Mouse (Mus musculus) hindbrain, embryonic 15.5 days (tissue): Measurements from ENCODE around the gene Pak6. TPM values are rescaled to one million over a fixed set of nuclear protein-coding genes. Genes with fewer than 3 reads are reported as not detected.

Experiments used
- ATAC-seq: fragments of 200-750 bp; cut with Nextera tagmentation; 2 replicates; pipeline ENCODE4 v1.8.0; 2017; ENCODE audit warnings: low read depth, moderate number of reproducible peaks, moderate TSS enrichment; ENCODE audit not compliant: low FRiP score
- H3K27ac ChIP-seq: fragments of 300-500 bp; sonication (generic); replicated peaks from 2 replicates; pipeline ENCODE4 v1.5.1; 2015; ENCODE audit warnings: mild to moderate bottlenecking, inconsistent platforms
- H3K27me3 ChIP-seq: fragments of 300-500 bp; sonication (generic); 2 replicates; pipeline ENCODE4 v1.6.1; 2015; ENCODE audit warnings: control low read depth, inconsistent platforms
- H3K36me3 ChIP-seq: fragments of 300-500 bp; sonication (generic); 2 replicates; pipeline ENCODE4 v1.6.1; 2015; ENCODE audit warnings: control low read depth, inconsistent platforms
- H3K4me1 ChIP-seq: fragments of 300-500 bp; sonication (generic); replicated peaks from 2 replicates; pipeline ENCODE4 v1.6.1; 2015; ENCODE audit warnings: control low read depth, inconsistent platforms
- H3K4me2 ChIP-seq: fragments of 300-500 bp; sonication (generic); 2 replicates; pipeline ENCODE4 v1.6.1; 2015; ENCODE audit warnings: moderate library complexity, mild to moderate bottlenecking, inconsistent platforms
- H3K4me3 ChIP-seq: fragments of 300-500 bp; sonication (generic); 2 replicates; pipeline ENCODE4 v1.5.1; 2015; ENCODE audit warnings: mild to moderate bottlenecking, inconsistent platforms
- H3K9ac ChIP-seq: fragments of 300-500 bp; sonication (generic); 2 replicates; pipeline ENCODE4 v1.6.1; 2015; ENCODE audit warnings: inconsistent platforms
- H3K9me3 ChIP-seq: fragments of 300-500 bp; sonication (generic); 2 replicates; pipeline ENCODE4 v1.6.1; 2016; ENCODE audit warnings: control low read depth, inconsistent platforms
- WGBS: fragments of 180-500 bp; shearing (Covaris S2); methylation state at CpG from one replicate; pipeline ENCODE4 v1.1.7; 2015; 5-methylcytosine and 5-hydroxymethylcytosine counted together
- polyA plus RNA-seq: library from polyadenylated mRNA; unstranded; fragments of >200 nt; fragmentation: Nextera tagmentation; extraction: Ambion mirVana; gene quantifications from 2 replicates; pipeline ENCODE4 v1.2.1, GENCODE M21; 2015

Pak6 gene
- 46.9 and 48.6 TPM in 2 replicates for polyA plus RNA-seq

DNA sequence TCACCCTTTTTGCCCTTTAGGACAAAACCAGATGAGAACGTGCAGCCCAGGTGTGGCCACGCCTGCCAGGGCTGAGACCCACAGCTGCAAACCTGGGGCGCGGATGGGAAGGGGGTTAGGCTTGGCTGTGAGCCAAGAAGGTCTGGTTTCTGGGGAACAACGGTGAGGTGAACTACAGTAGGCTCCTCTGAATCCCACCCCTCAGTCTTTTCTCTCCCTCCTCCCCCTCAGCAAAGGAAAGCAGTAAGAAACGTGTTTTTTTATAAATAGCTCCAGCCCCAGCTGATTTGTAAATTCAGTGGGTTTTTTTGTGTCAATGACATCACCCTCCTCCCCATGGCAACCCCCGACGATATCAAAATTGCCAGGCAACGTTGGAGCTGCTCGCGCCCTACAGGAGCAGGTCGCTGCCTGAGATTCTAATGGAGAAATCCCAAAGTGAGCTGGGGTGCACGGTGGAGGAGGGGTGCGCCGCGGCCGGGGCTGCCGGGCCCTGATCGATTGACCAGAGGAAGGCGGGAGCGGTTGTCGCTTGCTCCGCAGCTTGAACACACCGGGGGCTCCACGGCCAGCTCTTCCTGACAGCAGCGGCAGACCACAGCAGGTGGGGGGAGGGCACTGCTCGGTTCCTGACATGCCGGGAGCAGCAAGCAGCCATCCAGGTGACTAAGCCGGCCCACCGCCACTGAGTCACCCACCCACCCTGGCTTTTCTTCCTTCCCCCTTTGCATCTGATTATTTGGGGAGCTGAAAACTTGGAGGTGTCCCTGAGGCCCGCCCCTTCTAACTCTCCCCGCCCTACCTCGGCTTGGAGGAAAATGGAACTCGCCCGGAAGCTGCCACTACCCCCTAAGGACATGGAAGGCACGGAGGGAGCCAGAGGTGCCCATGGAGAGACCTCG, at the start of gene Pak6:
TSS of gene Pak6 (plus strand) at position 402 of the 902 bp plus-strand sequence.
- 2% methylated on average over 35 of the region's 37 CpGs for WGBS
- H3K9ac ChIP-seq = peak within 1 kb of the TSS; percentile 58
- peaks cover 60% of the 10 kb centered on the region for H3K4me1 ChIP-seq

DNA sequence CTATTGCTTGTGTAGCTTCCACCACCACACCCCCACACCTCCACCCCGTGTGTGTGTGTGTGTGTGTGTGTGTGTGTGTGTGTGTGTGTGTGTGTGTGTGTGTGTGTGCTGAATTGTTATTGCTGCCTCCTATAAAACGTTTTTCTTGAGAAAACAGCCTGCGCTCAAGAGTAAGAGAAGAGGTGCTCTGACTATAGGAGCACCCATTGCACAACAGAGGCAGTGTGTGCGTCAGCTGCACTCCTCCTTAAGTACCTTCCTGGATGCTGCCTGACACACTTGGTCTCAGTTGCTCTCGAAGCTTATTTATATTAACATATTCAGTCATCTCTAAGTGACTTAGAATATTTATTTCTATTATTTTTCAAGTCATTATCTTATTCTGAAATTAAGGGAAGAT, 45.1 kb upstream of the Pak6 start:
- no peak overlapping the region for H3K27ac ChIP-seq
- no peaks in the 10 kb centered on the region for H3K36me3 ChIP-seq
- no peak overlapping the region for H3K4me3 ChIP-seq
- H3K27me3 ChIP-seq = no peaks in the 10 kb centered on the region
- 94% methylated on average over 5 of the region's 5 CpGs for WGBS
- no peaks in the 10 kb centered on the region for H3K9me3 ChIP-seq
- H3K9ac ChIP-seq = no peak overlapping the region
- no peak for ATAC-seq
- H3K4me2 ChIP-seq = no peak overlapping the region
- H3K4me1 ChIP-seq = no peaks in the 10 kb centered on the region

More for the DNA sequence above, at the start of gene Pak6:
- Histone ChIP-seq H3K9me3 (no peaks in the 10 kb centered on the region), H3K4me2 (peak within 1 kb of the TSS; percentile 67), H3K36me3 (no peaks in the 10 kb centered on the region), H3K4me3 (peak within 1 kb of the TSS; percentile 49), H3K27ac (peak within 1 kb of the TSS; percentile 83), H3K27me3 (no peaks in the 10 kb centered on the region)
- ATAC-seq = peak; percentile 52

DNA sequence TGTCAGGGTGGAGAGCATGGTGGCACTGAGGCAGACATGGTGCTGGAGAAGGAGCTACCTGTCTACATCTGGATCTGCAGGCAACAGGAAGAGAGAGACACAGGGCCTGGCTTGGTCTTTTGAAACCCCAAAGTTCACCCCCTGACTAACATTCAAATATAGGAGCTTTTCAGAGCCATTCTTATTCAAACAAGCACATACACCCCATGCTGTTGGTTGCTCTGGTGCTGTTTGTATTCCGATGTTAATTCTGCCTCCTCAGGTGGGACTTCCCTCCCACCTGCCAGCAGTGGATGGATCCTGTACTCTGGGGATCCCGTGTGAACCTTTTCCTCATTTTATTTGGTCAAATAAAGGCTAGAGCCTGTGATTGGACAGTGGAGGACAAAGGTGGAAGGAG, 43.0 kb upstream of the Pak6 start:
- no peak overlapping the region for H3K27ac ChIP-seq

DNA sequence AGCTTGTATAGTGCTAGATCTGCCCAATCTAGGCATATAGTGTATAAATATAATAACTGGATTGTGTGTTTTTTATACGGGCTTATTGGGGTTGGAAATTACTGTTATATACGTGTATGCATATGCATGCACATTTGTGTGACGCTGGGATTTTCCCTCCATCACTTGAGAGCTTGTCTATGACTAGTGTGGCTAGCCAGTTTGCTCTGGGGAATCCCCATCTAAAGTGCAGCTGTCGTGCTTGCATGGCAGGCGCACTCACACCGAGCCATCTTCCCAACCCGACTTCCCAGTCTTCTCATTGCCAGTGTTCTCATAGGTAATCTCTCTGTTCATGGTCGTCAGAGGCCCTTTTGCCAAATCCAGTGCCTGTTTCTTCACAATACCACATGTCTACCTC, 42.5 kb upstream of the Pak6 start:
- H3K27me3 ChIP-seq = no peaks in the 10 kb centered on the region
- H3K4me3 ChIP-seq = no peak overlapping the region
- no peak overlapping the region for H3K27ac ChIP-seq
- 82% methylated on average over 8 of the region's 8 CpGs for WGBS
- no peaks in the 10 kb centered on the region for H3K36me3 ChIP-seq
- no peak overlapping the region for H3K9ac ChIP-seq
- H3K4me2 ChIP-seq = no peak overlapping the region
- H3K9me3 ChIP-seq = no peaks in the 10 kb centered on the region
- no peak for ATAC-seq
- H3K4me1 ChIP-seq = no peaks in the 10 kb centered on the region

More for the DNA sequence above, 43.0 kb upstream of the Pak6 start:
- Histone ChIP-seq H3K9ac (no peak overlapping the region), H3K9me3 (no peaks in the 10 kb centered on the region), H3K4me2 (no peak overlapping the region), H3K36me3 (no peaks in the 10 kb centered on the region), H3K27me3 (no peaks in the 10 kb centered on the region), H3K4me3 (no peak overlapping the region), H3K4me1 (no peaks in the 10 kb centered on the region)
- no peak for ATAC-seq
- 66% methylated on average over 2 of the region's 2 CpGs for WGBS

DNA sequence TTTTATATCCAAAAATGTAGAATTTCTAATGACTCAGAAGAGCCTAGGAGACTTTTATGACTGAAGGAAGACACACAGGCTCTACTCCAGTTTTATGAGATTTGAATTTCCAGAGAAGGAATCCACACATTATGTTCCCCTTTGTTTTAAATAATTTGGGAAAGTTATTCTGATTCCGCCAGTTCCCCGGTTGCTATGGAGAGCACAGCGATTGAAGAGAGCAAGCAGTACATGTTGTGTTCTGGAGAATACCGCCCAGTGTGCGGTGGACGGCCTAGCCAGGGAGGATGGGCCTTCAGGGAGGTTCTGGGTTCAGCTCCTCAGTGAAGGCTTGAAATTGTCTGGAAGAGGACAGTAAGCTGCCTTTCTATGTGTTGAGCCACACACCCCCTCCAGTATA, 33.8 kb upstream of the Pak6 start:
- Histone ChIP-seq H3K4me3 (no peak overlapping the region), H3K36me3 (no peaks in the 10 kb centered on the region), H3K9me3 (no peaks in the 10 kb centered on the region), H3K4me2 (no peak overlapping the region), H3K27ac (no peak overlapping the region), H3K4me1 (no peaks in the 10 kb centered on the region), H3K27me3 (no peaks in the 10 kb centered on the region), H3K9ac (no peak overlapping the region)
- ATAC-seq = no peak
- WGBS = 83% methylated on average over 6 of the region's 6 CpGs

DNA sequence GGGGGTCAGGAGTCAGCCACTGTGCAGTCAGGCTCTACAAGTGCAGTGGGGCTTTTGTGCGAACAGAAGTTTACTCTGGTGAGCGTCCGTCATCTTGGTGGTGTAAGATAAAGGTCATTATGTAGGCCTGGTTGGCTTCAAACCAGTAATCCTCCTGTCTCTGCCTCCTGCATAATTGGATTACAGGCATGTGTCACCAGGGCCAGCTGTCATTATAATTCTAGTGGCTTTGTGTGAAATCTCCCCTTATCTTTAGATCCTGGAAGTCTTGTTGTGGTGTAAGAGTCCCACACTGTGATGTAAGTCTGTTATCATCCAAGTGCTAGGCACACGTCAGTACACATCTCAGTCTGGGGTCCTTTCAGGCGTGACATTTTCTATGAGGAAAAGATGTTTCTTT, 29.7 kb upstream of the Pak6 start:
- H3K4me2 ChIP-seq = no peak overlapping the region
- no peak for ATAC-seq
- no peaks in the 10 kb centered on the region for H3K27me3 ChIP-seq
- no peaks in the 10 kb centered on the region for H3K4me1 ChIP-seq
- H3K36me3 ChIP-seq = no peaks in the 10 kb centered on the region
- H3K9me3 ChIP-seq = no peaks in the 10 kb centered on the region
- no peak overlapping the region for H3K27ac ChIP-seq
- 77% methylated on average over 5 of the region's 5 CpGs for whole genome bisulfite sequencing
- H3K9ac ChIP-seq = no peak overlapping the region
- no peak overlapping the region for H3K4me3 ChIP-seq

DNA sequence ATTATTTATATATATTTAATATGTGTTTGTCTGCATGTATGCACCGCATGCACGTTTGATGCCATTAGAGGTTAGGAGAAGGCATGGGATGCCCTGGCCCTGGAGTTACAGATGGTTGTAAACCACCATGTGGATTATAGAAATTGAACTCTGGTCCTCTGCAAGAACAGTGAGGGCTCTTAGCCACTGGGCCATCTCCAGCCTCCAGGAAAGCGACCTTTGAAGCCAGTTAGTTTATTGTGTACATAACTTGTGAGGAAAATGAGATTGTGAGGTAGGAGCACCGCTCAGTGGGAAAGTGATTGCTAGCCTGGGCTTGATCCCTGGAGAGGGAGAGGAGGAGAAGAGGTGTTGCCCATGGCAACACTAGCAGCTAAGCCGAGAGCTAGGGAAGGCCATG, 25.8 kb upstream of the Pak6 start:
- H3K36me3 ChIP-seq = no peaks in the 10 kb centered on the region
- ATAC-seq = no peak
- 72% methylated on average over 5 of the region's 5 CpGs for WGBS

DNA sequence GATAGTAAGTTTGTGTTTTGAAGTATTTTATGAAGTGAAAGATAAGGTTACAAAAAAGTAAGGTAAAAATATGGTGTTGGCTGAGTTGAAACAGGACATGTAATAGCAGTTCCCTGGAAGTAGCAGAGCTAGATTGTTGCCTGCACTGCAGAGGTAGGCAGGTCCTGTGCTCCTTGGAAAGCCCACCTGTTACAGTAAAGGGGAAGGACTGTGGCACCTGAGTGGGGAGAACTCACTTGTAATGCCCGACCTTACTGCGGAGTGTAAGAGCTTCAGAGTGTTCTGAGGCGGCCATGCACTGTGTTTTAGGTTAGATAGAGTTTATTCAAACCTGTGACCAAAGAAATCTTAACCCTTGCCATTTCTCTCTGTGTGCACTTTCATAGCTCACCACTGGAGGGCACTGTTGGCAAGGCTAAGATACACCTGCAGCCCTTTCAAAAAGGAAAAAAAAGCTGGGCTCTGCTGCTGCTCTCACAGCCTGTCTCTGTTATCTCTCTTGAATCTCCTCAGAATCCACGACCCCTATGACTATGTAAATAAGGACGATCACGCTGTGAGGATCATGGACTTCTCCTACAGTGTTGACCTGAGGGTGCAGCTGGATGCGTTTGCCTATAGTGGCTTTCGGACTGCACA, 25.1 kb upstream of the Pak6 start:
- Histone ChIP-seq H3K27ac (peak overlapping the region; percentile 51; the same call in 1 of the 2 replicates), H3K4me1 (no peaks in the 10 kb centered on the region), H3K27me3 (no peaks in the 10 kb centered on the region), H3K4me2 (no peak overlapping the region), H3K9me3 (no peaks in the 10 kb centered on the region), H3K9ac (no peak overlapping the region), H3K4me3 (no peak overlapping the region), H3K36me3 (no peaks in the 10 kb centered on the region)
- ATAC-seq = peak; percentile 77; the same call in 1 of the 2 replicates
- 40% methylated on average over 8 of the region's 8 CpGs for WGBS

More for the DNA sequence above, 25.8 kb upstream of the Pak6 start:
- Histone ChIP-seq H3K4me2 (no peak overlapping the region), H3K27me3 (no peaks in the 10 kb centered on the region), H3K4me3 (no peak overlapping the region), H3K9ac (no peak overlapping the region), H3K4me1 (no peaks in the 10 kb centered on the region), H3K9me3 (no peaks in the 10 kb centered on the region), H3K27ac (no peak overlapping the region)

DNA sequence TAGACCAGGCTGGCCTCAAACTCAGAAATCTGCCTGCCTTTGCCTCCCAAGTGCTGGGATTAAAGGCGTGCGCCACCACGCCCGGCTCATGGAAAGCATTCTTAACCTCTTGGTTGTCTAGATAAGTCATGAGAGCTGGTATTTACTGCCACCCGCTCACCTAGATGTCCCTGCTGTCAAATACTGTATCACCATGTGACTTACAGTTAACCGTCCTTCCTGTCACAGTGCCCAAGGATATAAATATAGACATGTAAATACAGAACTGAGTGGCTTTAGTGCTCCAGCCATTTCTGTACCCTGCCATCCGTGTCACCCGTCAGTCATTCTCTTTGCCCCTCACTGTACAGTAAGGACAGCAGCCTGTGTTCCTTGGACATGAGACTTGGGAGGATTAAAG, 24.4 kb upstream of the Pak6 start:
- Histone ChIP-seq H3K36me3 (no peaks in the 10 kb centered on the region), H3K9me3 (no peaks in the 10 kb centered on the region), H3K27ac (no peak overlapping the region), H3K9ac (no peak overlapping the region), H3K27me3 (no peaks in the 10 kb centered on the region), H3K4me2 (no peak overlapping the region), H3K4me1 (no peaks in the 10 kb centered on the region), H3K4me3 (no peak overlapping the region)
- 95% methylated on average over 8 of the region's 8 CpGs for WGBS
- ATAC-seq = peak; percentile 13; the same call in 1 of the 2 replicates

DNA sequence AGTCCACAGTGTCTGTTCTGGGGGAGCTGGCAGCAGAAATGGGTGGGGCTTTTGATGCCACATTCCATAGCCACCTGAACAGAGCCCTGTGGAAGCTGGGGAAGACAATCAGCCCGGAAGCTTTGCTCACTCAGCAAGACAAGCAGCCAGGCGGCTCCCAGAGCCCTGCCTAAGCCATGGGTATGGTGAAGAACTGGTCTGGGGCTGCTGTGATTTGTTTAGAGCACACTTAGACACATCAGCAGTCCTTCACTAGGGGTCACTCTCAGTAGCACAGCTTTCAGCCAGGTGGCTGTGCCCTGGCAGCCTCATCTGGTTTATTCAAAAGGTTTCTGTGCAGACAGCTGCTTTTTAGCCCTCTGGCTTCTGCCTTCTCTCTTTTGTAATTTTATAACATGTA, 22.0 kb upstream of the Pak6 start:
- no peaks in the 10 kb centered on the region for H3K9me3 ChIP-seq
- H3K27me3 ChIP-seq = no peaks in the 10 kb centered on the region
- WGBS = 70% methylated on average over 2 of the region's 2 CpGs
- H3K36me3 ChIP-seq = no peaks in the 10 kb centered on the region
- no peak overlapping the region for H3K4me3 ChIP-seq
- no peak overlapping the region for H3K4me2 ChIP-seq
- H3K27ac ChIP-seq = no peak overlapping the region
- H3K9ac ChIP-seq = no peak overlapping the region
- ATAC-seq = no peak
- H3K4me1 ChIP-seq = no peaks in the 10 kb centered on the region

DNA sequence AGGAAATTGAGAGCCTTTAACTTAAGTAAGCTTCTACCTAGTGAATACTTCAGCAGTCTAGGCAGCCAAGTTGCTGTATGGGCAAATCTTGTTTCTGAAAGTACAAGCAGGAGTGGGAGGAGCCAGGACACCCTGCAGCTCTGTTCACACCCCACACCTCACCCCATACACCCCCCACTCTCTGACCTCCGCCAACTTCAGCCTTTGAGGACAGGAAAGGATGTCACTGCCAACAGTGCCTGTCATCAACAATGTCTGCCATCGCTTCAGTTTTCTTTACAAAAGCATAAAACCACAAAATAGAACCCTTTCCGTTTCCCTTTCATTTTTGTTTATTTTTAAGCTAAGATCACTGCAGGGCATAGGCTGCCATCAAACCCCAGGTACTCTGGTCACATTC, 20.7 kb upstream of the Pak6 start:
- H3K27ac ChIP-seq = no peak overlapping the region
- H3K9ac ChIP-seq = no peak overlapping the region
- no peaks in the 10 kb centered on the region for H3K27me3 ChIP-seq
- no peaks in the 10 kb centered on the region for H3K9me3 ChIP-seq
- no peaks in the 10 kb centered on the region for H3K36me3 ChIP-seq
- ATAC-seq = no peak
- no peak overlapping the region for H3K4me2 ChIP-seq
- no peak overlapping the region for H3K4me3 ChIP-seq
- WGBS = 90% methylated on average over 3 of the region's 3 CpGs
- H3K4me1 ChIP-seq = no peaks in the 10 kb centered on the region

DNA sequence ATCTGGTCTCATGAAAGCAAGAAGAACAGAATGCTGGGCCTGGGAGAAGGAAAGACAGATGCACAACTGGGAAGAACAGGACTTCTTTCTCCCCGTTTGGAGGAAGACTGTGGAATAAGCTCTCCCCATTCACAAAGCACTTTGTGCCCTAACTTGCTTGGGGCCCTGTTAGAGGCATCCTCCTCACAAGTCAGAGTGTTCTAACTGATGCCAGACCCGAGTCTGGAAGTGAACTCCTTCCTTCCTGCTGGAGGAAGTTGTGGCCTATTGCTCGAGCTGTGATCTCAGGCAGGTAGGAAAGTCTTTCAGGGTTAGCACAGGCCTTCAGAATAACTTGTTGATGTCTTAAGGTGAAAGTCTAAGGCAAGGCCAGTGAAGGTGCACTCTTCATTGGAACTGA, 20.2 kb upstream of the Pak6 start:
- no peak overlapping the region for H3K4me2 ChIP-seq
- H3K4me3 ChIP-seq = no peak overlapping the region
- 78% methylated on average over 3 of the region's 3 CpGs for WGBS
- H3K27me3 ChIP-seq = no peaks in the 10 kb centered on the region
- no peak overlapping the region for H3K27ac ChIP-seq
- no peak overlapping the region for H3K9ac ChIP-seq
- H3K4me1 ChIP-seq = no peaks in the 10 kb centered on the region
- H3K36me3 ChIP-seq = no peaks in the 10 kb centered on the region
- ATAC-seq = no peak
- no peaks in the 10 kb centered on the region for H3K9me3 ChIP-seq
